Mouse (Mus musculus) brain, embryonic 18.5 days (tissue): ENCODE measurements at regions not wholly inside any gene's neighbourhood (a gene's known extent, or its start where the extent isn't known, plus 50 kb on each side); places are given as distances from the start of the nearest gene placed in this dataset.
A peak's percentile ranks its signal among the peaks of the same experiment; 100 is the strongest.

Experiments
- DNase-seq: peaks from one replicate; pipeline ENCODE4 v3.0.0-alpha.2; 2012; ENCODE audit warnings: low read depth, low spot score

- no peak for DNase-seq
Observed at GRCm38 (mm10) chr13:11490766-11491165, 616.0 kb downstream of the Ryr2 start.

DNA sequence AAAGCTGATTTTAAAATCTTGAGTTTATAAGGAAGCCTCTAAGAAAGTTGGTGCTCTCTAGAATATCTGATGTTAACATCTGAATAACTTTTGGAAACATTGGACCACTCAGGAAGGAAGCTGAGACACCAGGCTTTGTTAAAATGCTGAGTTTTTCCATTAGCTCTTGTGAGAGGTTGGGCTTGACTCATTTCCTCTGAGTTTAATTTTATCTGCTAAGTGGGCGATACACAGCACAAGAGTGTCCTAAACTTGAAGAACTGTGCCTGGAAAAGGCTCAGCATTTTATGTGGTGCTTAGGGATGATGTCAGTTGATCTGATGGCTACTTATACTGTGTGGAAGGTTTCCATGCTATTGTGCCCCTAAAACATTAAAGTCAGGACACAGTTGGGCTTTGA is 623.6 kb downstream of the Ryr2 start:
- DNase-seq = no peak

- DNase-seq = no peak
Observed at GRCm38 (mm10) chr13:11482701-11483100, 624.0 kb downstream of the Ryr2 start.

GRCm38 (mm10) chr13:11460251-11460650 is 646.5 kb downstream of the Ryr2 start:
- DNase-seq = no peak

- DNase-seq = no peak
Observed at GRCm38 (mm10) chr13:11455113-11455512, 651.6 kb downstream of the Ryr2 start.

GRCm38 (mm10) chr13:11452448-11452847 is 654.3 kb downstream of the Ryr2 start:
- DNase-seq = no peak

DNA sequence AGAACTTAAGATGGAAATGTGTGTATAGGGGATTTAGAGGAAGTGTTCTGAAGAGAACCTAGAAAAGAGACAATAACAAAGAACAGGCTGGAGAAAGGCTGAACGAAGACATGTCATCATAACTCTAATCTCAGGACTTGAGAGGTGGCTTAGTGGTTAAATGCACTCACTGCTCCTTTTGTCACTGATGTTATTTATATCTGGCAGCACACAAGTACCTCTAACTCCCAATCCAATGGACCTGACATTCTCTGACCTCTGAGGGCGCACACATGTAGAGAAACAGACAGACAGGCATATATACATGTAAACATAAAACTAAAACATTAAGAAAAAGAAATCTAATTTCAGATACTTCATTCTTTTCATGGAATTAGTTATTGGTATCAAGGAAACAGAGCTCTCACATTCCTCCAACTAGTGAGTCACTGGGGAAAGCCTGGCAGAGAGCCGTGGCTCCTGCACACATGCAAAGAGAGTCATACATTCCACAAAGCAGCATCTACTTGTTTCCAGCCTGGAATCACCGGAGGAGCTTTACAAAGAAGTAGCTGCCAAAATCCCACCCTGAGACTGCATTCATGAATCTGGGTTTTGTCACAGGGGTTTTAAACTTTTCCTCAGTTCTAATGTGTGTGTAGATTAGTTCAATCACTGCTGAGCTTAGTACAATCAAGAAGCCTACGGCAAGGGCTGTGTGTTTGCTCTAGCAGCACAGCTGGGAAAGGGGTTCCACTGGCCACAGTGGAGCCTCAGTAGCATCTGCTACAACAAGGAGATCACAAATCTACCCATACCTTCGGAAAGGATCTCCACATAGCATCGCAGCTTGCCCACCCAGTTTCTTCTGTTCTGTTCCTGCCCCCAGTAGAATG is 674.0 kb downstream of the Ryr2 start:
- no peak for DNase-seq

- DNase-seq = no peak
Observed at GRCm38 (mm10) chr13:11426820-11427219, 679.9 kb downstream of the Ryr2 start.

GRCm38 (mm10) chr13:11392027-11392426 is 714.7 kb downstream of the Ryr2 start:
- DNase-seq = peak; percentile 26

DNA sequence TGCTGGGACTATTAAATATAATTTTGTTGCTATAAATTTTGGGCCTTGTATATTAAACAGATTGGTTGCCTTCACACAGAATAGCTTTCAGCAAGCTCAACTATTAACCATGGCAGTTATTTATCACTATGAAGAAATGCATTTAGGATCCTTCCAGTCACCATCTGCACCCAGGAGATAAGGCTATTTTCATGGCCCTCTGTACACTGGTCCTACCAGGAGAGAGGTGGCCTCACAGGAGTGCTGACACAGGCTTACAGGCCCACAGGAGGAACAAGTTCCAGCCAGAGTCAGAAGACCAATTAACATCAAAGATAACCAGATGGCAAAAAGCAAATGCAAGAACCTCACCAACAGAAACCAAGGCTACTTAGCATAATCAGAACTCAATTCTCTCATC is 731.3 kb downstream of the Ryr2 start:
- DNase-seq = no peak

- DNase-seq = no peak
Observed at GRCm38 (mm10) chr13:11369456-11369855, 737.3 kb downstream of the Ryr2 start.

- DNase-seq = no peak
Observed at GRCm38 (mm10) chr13:11362872-11363271, 743.9 kb downstream of the Ryr2 start.

GRCm38 (mm10) chr13:11348502-11348849 is 758.3 kb downstream of the Ryr2 start:
- DNase-seq = no peak

GRCm38 (mm10) chr13:11347787-11348501 is 758.8 kb downstream of the Ryr2 start:
- DNase-seq = no peak

GRCm38 (mm10) chr13:11344500-11344899 is 762.2 kb downstream of the Ryr2 start:
- DNase-seq = no peak

- DNase-seq = peak; percentile 40
Observed at GRCm38 (mm10) chr13:11338297-11338616, 768.5 kb downstream of the Ryr2 start.

GRCm38 (mm10) chr13:11337610-11338296 is 769.0 kb downstream of the Ryr2 start:
- no peak for DNase-seq

GRCm38 (mm10) chr13:11336958-11337357 is 769.8 kb downstream of the Ryr2 start:
- DNase-seq = no peak

DNA sequence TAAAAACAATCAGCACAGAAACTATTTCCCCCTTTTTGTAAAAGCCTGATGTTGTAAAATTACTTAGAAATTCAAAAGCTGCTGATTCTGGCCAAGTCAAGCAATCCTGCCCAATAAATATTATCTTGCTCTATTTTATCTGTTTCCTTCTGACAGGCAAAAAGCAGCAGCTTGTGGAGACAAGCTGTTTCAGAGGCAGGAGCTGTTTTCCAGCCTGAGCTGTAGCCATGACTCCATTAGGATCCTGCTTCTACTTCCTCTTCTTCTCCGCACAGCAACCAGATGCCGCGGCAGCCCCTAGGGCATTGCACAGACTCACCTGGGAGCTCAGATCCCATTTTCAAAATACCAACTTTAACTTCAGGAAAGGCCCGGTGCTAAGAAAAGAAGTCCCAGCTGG is 774.8 kb downstream of the Ryr2 start:
- DNase-seq = no peak

DNA sequence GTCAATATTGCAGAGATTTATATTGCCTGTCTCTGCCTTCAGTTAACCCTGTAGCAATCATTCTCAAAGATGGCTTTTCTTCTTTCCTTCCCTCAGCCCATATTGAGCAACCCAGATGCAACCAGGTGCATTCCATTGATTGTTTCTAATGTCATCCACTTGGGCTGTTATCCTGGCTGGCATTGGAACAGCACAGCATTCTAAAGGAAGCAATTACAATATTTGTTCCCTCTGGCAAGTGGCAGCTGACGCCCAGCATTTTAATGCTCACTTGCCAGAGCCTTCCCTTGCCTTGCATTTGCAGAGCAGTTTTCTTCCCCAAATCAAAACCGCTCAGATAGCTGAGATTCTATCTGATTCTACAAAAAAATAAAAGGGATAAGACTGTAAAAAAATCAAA is 798.0 kb downstream of the Ryr2 start:
- peak; percentile 14 for DNase-seq

GRCm38 (mm10) chr13:11295493-11295892 is 811.3 kb downstream of the Ryr2 start:
- DNase-seq = no peak

GRCm38 (mm10) chr13:11294689-11295088 is 812.1 kb downstream of the Ryr2 start:
- DNase-seq = peak; percentile 28

GRCm38 (mm10) chr13:11293750-11294149 is 813.0 kb downstream of the Ryr2 start:
- DNase-seq = no peak
